Mouse (Mus musculus) forebrain, postnatal 0 days (tissue): Measurements from ENCODE around the gene Zfp804a. TPM values are rescaled to one million over a fixed set of nuclear protein-coding genes. Genes with fewer than 3 reads are reported as not detected.

ENCODE experiments used
- ATAC-seq: fragments of 200-750 bp; cut with Nextera tagmentation; 2 replicates; pipeline ENCODE4 v1.8.0; 2017; ENCODE audit warnings: mild to moderate bottlenecking, moderate library complexity
- DNase-seq: peaks from one replicate; pipeline ENCODE4 v3.0.0-alpha.2; 2015
- H3K27ac ChIP-seq: fragments of 300-500 bp; sonication (generic); 2 replicates; pipeline ENCODE4 v1.5.1; 2014; ENCODE audit warnings: low read depth, mild to moderate bottlenecking, antibody characterized with exemption, low read length, moderate library complexity, mixed read lengths
- H3K27me3 ChIP-seq: fragments of 300-500 bp; sonication (generic); 2 replicates; pipeline ENCODE4 v1.6.1; 2014; ENCODE audit warnings: mild to moderate bottlenecking, low read length, mixed read lengths; ENCODE audit not compliant: insufficient read depth
- H3K36me3 ChIP-seq: fragments of 300-500 bp; sonication (generic); 2 replicates; pipeline ENCODE4 v1.6.1; 2014; ENCODE audit warnings: mild to moderate bottlenecking, moderate library complexity; ENCODE audit not compliant: insufficient read depth
- H3K4me1 ChIP-seq: fragments of 300-500 bp; sonication (generic); 2 replicates; pipeline ENCODE4 v1.6.1; 2014; ENCODE audit warnings: antibody characterized with exemption; ENCODE audit not compliant: insufficient read depth
- H3K4me2 ChIP-seq: fragments of 300-500 bp; sonication (generic); 2 replicates; pipeline ENCODE4 v1.6.1; 2014; ENCODE audit warnings: low read depth, mild to moderate bottlenecking, moderate library complexity
- H3K4me3 ChIP-seq: fragments of 300-500 bp; sonication (generic); 2 replicates; pipeline ENCODE4 v1.5.1; 2014; ENCODE audit warnings: low read depth, low read length, mixed read lengths
- H3K9ac ChIP-seq: fragments of 300-500 bp; sonication (generic); 2 replicates; pipeline ENCODE4 v1.6.1; 2014; ENCODE audit warnings: mild to moderate bottlenecking
- H3K9me3 ChIP-seq: fragments of 300-500 bp; sonication (generic); 2 replicates; pipeline ENCODE4 v1.6.1; 2016; ENCODE audit warnings: low read length
- CTCF ChIP-seq: sonication (generic); IDR thresholded peaks from 2 replicates; pipeline ENCODE4 v1.5.1; 2016; ENCODE audit warnings: antibody characterized with exemption, control low read depth, low read depth
- WGBS: fragments of 180-500 bp; shearing (Covaris S2); extraction: QIAGEN DNeasy Blood & Tissue Kit; methylation state at CpG from one replicate; pipeline ENCODE4 v1.1.7; 2014; 5-methylcytosine and 5-hydroxymethylcytosine counted together
- polyA plus RNA-seq: library from polyadenylated mRNA; unstranded; fragments of >200 nt; fragmentation: Nextera tagmentation; extraction: Ambion mirVana; gene quantifications from 2 replicates; pipeline ENCODE4 v1.2.1, GENCODE M21; 2015
- total RNA-seq: library from RNA; depleted of rRNA; stranded (reverse); fragments of >200 nt; gene quantifications from 2 replicates; pipeline ENCODE4 v1.2.3, GENCODE M21; 2014

Zfp804a gene
- total and polyA plus RNA-seq, 2 experiments from 2014 or later, result 12.9 to 14.7 TPM

DNA sequence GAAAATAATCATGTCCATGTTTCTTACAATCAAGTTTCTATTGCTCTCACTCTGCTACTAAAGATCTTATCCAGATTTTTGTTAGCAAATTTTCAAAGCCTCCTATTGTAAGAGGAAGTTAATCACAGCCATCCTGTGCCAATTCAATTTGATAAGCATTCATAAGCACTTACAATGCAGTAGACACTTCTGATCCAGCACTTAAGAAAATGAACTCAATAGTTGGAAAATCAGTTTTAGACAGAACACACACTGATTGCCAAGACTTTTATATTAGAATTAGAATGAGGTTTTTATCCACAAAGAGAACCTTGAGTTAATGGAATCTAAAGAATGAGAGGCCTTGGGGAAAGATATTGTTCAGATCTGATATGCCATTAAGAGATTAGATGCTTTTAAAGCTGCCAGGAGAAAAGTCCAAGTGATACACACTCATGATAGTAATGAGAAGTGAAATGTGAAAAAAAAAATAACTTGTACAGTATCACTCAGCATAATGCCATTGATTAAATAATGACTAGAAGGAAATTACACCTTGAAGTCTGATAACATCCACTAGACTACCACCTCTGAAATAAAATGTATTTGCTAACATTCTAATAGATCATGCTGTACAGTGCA, 194.0 kb downstream of the Zfp804a start:
- Histone ChIP-seq H3K9ac (no peak overlapping the region), H3K4me1 (no peaks in the 10 kb centered on the region), H3K27me3 (no peaks in the 10 kb centered on the region), H3K36me3 (no peaks in the 10 kb centered on the region), H3K4me2 (no peak overlapping the region), H3K4me3 (no peak overlapping the region), H3K27ac (no peak overlapping the region), H3K9me3 (no peaks in the 10 kb centered on the region)
- DNase-seq (no peak), ATAC-seq (peak; percentile 86; the same call in 1 of the 2 replicates)
- TF ChIP-seq CTCF, result no peak

DNA sequence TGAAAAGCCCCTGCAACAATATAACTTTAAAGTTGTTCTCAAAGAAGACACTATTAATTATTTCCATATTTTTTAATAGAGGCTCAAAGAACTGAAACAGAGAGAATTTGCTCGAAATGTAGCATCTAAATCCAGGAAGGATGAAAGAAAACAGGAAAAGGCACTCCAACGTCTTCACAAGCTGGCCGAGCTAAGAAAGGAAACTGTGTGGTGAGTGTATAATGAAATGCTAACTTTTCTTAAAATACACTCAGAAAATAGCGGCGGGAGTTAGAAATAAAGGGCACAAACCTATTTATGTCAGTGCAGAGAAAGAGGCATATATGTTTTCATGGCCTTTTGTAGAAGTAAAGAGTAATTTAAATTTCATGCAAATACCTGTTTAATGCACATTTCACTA, 200.4 kb downstream of the Zfp804a start:
- WGBS, result 67% methylated on average over 5 of the region's 5 CpGs
- Histone ChIP-seq H3K27ac (no peak overlapping the region), H3K9me3 (no peaks in the 10 kb centered on the region), H3K4me1 (no peaks in the 10 kb centered on the region), H3K9ac (no peak overlapping the region), H3K36me3 (0 out of 2 replicates have a peak, but pooled peaks cover 1% of the 10 kb centered on the region), H3K27me3 (no peaks in the 10 kb centered on the region), H3K4me2 (no peak overlapping the region), H3K4me3 (no peak overlapping the region)
- DNase-seq (no peak), ATAC-seq (no peak)
- TF ChIP-seq CTCF, result no peak

DNA sequence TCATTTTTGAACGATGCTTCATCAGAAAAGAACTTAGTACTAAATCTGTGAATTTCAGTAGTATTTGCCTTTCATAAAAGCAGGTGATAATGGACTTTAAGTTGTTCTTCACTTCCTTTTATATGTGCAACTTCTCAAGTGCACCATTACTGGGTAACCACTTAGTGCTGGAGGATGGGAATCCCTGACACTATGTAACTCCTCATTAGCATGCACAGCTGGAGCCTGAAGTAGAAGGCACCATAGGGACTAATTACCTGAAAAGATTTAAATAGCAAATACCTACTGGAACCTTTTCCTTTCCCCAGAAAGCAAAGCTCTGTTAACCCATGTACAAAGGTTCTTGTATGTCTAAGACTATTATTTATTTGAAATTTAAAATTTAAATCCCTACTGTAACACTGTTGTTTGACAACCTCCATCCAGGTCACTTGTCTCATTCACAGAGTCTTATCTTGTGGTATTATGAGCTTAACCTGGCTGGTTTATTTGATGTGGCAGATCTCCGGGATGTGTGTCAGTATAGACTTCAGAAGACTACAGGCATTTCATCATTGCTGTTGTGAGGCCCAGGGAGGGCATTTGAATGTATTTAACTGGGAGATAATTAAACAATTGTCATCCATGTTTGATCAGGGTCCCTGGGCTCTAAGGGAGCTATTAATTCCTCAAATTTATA, 229.7 kb downstream of the Zfp804a start:
- no peaks in the 10 kb centered on the region for H3K27me3 ChIP-seq
- no peak overlapping the region for H3K9ac ChIP-seq
- no peaks in the 10 kb centered on the region for H3K9me3 ChIP-seq
- H3K27ac ChIP-seq, result no peak overlapping the region
- H3K4me3 ChIP-seq, result no peak overlapping the region
- H3K4me1 ChIP-seq, result no peaks in the 10 kb centered on the region
- no peak for TF ChIP-seq CTCF
- 67% methylated on average over 2 of the region's 2 CpGs for WGBS
- no peak for DNase-seq
- no peak overlapping the region for H3K4me2 ChIP-seq
- ATAC-seq, result no peak
- no peaks in the 10 kb centered on the region for H3K36me3 ChIP-seq

DNA sequence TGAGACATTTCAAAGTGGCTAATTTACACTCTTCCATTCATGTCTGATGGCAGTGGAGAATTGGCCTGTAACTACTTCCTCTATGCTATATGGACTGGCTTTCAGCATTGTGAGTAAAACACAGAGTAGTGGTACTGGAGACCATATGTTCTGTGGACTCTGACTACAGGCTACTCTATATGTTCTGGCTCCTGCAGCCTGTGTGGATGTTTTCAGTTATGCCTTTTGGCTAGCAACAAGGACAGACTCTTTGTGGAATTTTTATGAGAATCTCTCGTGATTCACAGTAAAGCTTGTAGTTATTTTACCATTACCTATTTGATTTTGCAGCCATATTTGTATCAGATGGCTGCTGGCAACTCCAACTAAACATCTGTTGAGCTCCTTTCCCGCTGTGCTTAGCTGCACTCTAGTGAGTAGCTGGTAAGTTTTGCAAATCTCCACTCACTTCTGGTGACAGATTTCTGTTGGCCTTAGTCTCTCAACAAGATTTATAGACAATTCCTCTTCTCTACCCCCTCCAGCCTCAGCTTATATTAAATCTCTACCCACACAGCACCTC, 242.0 kb downstream of the Zfp804a start:
- H3K4me1 ChIP-seq, result no peaks in the 10 kb centered on the region
- H3K36me3 ChIP-seq, result no peaks in the 10 kb centered on the region
- no peak overlapping the region for H3K9ac ChIP-seq
- ATAC-seq, result 0 out of 2 replicates have a peak, but pooled peaks have one; percentile 16
- DNase-seq, result no peak
- 80% methylated on average over 2 of the region's 2 CpGs for WGBS
- H3K27ac ChIP-seq, result no peak overlapping the region
- H3K27me3 ChIP-seq, result no peaks in the 10 kb centered on the region
- no peak overlapping the region for H3K4me2 ChIP-seq
- no peaks in the 10 kb centered on the region for H3K9me3 ChIP-seq
- no peak for TF ChIP-seq CTCF
- H3K4me3 ChIP-seq, result no peak overlapping the region
